Mouse (Mus musculus) ovary, postnatal 10 days (tissue): Measurements from ENCODE around the gene Per1.

ENCODE experiments used
- DNase-seq: peaks from one replicate; pipeline ENCODE4 v3.0.0; 2022; ENCODE audit warnings: low spot score

The Per1 gene

DNA sequence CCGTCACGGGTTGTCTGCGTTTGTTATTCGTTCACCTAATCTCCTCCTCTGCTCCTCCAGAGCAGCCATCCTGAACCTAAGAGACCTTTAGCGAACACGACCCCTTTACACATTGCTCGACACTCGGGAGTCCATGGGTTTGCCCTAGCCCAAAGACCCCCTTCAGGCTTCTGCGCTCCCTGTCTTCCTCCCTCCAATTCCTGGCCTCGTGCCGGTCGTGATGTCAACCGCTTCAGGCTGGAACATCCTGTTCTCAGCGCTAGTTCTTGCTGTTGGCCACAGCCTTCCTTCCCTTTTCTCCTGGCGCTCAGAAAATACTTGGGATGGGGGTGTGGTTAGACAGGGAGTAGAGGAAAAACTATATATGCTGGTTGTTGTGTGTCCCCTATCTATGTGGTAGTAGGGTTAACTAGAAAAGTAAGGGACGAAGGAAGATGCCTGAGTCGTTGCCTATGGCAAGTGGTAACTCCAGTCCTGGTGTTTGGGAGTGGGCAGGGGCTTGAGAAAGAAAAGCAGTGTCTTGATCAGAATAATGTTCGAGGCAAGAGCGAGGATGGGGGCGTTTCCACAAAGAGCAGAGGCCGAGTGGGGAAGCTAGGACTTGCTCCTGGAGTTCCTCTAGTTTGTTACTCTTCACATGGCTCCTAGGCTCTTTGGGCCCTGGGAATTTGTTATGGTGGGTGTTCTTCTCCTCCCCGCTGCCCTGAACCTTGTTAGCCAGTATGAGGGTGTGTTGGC, 4.3 kb downstream of the Per1 start:
- DNase-seq: peak; percentile 56

DNA sequence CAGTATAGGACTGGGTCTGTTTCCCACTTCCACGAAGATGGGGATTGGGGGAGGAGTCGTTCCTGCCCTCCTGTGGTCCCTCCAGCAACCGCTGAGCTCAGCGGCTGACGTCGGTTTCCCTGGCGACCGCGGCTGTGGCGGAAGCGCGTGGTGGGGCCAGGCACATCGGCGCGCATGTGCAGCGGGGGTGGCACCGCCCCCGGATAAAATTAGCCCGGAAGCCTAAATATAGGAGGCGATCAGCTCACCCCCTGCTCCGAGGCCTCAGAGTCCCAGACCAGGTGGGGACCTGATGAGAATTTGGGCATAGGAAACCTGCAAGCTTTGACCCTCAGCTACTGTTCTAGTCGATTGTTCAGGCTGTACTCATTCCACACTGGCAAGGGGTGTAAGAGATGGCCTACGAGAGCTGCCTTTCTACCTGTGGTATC, 4.9 kb downstream of the Per1 start:
- DNase-seq: peak; percentile 68

DNA sequence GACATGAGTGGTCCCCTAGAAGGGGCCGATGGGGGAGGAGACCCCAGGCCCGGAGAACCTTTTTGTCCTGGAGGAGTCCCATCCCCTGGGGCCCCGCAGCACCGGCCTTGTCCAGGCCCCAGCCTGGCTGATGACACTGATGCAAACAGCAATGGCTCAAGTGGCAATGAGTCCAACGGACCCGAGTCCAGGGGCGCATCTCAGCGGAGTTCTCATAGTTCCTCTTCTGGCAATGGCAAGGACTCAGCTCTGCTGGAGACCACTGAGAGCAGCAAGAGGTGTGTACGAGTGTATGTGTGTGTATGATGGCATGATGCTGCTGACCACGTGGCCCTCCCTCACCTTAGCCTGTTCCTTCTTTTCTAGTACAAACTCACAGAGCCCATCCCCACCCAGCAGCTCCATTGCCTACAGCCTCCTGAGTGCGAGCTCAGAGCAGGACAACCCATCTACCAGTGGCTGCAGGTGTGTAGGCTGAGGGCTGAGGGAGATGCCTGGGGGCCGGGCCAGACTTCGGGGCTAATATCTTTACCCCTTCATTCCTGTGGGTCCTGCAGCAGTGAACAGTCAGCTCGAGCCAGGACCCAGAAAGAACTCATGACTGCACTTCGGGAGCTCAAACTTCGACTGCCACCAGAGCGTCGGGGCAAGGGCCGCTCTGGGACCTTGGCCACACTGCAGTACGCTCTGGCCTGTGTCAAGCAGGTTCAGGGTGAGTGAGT, 5.8 kb downstream of the Per1 start:
- DNase-seq: no peak

DNA sequence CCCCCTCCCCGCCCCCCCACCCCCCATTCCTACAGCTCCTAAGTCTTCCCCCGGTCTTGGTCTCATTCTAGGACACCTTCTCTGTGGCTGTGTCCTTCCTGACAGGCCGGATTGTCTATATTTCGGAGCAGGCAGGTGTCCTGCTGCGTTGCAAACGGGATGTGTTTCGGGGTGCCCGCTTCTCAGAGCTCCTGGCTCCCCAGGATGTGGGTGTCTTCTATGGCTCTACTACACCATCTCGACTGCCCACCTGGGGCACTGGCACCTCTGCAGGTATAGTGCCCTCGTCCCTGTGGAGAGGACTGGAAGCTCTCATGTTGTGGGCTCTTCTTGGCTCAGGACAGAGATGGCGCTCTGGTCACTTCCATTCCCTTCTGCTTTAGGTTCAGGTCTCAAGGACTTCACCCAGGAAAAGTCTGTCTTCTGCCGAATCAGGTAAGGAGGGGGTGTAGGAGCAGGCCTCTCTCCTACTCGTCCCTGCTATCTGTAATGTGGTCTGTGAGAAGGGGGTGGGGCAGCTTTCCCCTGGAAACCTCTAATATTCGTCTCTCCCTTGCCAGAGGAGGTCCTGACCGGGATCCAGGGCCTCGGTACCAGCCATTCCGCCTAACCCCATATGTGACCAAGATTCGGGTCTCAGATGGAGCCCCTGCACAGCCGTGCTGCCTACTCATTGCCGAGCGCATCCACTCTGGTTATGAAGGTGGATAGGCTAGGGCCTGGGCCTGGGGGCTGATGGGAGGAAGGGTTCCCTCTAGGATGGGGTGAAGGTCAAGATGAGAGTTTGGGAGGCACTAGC, 6.8 kb downstream of the Per1 start:
- DNase-seq: no peak

DNA sequence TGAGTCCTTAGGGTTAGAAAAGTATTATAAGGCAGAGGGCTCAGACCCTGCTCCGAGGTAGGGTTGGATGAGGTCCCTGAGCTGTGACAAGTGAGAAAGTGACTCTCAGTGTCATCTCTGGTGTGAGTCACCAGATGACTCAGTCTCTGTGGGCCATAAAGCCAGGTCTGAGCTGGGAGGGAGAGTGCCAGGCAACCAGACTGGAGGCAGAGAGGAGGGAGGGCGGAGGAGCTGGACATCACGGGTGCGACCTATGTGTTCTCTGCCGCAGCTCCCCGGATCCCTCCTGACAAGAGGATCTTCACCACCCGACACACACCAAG, 7.3 kb downstream of the Per1 start:
- no peak for DNase-seq

DNA sequence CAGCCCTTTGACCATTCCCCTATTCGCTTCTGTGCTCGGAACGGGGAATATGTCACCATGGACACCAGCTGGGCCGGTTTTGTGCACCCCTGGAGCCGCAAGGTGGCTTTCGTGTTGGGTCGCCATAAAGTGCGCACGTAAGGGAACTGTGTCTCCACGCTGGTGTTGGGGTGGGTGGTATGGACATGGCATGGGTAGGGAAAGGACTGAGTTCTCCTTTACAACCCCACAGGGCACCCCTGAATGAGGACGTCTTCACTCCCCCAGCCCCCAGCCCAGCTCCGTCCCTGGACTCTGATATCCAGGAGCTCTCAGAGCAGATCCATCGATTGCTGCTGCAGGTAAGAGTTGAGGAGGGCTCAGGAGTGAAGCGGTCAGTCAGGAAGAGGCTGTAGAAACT, 8.1 kb downstream of the Per1 start:
- DNase-seq: no peak

DNA sequence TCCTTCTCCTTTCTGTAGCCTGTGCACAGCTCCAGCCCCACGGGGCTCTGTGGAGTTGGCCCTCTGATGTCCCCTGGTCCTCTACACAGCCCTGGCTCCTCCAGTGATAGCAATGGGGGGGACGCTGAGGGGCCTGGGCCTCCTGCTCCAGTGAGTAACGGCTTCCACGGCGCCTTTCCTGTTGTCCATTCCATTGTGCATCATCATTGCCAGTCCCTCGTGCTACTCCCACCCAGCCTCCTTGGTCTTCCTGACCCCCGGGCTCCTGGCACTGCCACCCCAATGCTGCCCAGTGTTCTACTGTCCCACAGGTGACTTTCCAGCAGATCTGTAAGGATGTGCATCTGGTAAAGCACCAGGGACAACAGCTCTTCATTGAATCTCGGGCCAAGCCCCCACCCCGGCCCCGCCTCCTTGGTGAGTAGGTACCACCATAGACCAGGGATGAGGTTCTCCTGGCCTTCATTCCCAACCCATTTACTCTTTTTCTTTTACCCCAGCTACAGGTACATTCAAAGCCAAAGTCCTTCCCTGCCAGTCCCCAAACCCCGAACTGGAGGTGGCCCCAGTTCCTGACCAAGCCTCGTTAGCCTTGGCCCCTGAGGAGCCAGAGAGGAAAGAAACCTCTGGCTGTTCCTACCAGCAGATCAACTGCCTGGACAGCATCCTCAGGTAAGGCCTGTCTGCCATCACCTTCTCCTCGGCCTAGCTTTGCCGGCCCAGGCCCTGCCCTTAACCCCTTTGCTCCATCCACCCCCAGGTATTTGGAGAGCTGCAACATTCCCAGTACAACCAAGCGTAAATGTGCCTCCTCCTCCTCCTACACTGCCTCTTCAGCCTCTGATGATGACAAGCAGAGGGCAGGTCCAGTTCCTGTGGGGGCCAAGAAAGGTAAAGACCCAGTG, 8.8 kb downstream of the Per1 start:
- no peak for DNase-seq

DNA sequence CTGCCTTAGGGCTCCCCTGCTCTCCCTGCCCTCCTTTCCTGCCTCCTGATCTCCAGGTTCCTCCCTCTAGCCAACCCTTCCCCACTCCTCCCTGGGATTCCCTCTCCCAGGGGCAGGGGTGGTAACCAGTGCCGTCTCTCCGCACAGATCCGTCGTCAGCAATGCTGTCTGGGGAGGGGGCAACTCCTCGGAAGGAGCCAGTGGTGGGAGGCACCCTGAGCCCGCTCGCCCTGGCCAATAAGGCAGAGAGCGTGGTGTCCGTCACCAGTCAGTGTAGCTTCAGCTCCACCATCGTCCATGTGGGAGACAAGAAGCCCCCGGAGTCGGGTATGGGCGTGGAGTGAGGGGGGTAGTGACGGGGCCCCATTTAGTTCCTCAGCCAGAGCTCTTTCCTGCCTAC, 9.5 kb downstream of the Per1 start:
- no peak for DNase-seq

DNA sequence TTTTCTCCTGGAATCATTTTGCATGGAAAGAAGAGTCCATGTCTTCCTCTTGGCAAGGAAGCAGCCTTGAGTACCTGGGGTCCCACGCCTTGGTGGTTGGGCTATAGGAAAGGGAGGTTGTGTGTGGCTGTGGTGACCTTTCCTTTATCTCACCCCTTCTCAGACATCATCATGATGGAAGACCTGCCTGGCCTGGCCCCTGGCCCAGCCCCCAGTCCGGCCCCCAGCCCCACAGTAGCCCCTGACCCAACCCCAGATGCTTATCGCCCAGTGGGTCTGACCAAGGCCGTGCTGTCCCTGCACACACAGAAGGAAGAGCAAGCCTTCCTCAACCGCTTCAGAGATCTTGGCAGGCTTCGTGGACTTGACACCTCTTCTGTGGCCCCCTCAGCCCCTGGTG, 10.2 kb downstream of the Per1 start:
- no peak for DNase-seq

DNA sequence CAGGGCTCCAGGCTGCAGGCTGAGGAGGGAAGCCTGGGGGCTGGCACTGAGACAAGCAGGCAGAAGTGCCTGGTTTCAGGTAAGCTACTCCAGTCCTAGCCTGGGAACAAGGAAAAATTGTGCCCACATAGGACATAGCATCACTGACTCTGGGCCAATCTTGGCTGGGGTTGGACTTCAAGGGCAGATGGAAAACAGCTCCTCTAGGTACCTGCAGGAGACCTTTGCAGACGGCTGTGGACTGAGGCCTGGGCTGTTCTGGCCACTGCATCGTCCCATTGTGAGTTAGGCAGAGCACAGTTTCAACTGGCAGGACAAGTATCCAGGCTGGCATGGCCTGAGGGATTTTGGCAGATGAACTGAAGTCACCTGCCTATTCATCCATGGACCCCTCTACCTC, 10.8 kb downstream of the Per1 start:
- no peak for DNase-seq

DNA sequence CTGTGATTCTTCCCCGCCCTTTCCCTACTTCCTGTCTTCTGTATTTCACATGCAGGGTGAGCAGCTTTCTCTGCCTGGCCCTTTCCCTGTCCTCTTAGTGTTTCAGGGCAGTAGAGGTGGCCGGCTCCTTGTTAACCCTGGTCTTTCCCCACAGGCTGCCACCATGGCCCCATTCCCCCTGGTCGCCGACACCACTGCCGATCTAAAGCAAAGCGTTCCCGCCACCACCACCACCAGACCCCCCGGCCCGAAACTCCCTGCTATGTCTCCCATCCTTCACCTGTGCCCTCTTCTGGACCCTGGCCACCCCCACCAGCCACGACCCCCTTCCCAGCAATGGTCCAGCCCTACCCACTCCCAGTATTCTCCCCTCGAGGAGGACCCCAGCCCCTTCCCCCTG, 11.3 kb downstream of the Per1 start:
- no peak for DNase-seq

DNA sequence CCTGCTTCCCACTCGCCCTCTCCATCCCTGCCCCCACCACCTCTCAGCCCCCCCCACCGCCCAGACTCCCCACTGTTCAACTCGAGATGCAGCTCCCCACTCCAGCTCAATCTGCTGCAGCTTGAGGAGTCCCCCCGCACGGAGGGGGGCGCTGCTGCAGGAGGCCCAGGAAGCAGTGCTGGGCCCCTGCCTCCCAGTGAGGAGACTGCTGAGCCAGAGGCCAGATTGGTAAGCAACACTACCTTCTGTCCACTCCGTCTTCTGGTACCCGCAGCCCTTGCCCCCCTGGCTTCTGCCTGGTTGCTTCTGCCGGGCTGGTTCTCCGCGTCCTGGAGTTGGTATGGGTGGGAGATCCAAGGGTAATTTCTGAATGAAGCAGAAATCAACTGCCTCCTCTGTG, 11.8 kb downstream of the Per1 start:
- no peak for DNase-seq

DNA sequence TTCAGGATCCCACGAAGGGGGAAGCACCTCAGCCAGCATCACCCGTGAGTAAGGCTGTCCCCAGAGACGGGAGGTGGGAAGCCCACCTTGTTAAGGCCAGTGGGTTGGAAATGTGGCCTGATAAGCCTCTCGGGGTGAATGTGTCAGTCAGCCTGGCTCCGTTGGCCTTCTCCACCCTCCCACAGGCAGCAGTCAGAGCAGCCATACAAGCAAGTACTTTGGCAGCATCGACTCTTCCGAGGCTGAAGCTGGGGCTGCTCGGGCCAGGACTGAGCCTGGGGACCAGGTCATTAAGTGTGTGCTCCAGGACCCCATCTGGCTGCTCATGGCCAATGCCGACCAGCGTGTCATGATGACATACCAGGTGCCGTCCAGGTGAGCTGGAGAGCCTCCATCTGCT, 12.7 kb downstream of the Per1 start:
- DNase-seq: no peak

DNA sequence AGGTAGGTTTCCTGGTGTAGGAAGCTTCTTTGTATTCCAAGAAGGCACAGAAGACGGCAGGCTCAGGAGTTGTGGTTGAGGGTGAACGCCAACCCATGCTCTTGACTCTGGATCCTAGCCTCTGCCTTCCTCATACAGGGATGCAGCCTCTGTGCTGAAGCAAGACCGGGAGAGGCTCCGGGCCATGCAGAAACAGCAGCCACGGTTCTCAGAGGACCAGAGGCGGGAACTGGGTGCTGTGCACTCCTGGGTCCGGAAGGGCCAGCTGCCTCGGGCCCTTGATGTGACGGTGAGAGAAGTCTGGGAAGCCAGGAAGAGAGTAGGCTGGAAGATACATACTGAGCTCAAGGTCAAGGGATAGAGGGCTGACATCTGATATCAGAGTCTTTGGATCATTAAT, 13.2 kb downstream of the Per1 start:
- no peak for DNase-seq

DNA sequence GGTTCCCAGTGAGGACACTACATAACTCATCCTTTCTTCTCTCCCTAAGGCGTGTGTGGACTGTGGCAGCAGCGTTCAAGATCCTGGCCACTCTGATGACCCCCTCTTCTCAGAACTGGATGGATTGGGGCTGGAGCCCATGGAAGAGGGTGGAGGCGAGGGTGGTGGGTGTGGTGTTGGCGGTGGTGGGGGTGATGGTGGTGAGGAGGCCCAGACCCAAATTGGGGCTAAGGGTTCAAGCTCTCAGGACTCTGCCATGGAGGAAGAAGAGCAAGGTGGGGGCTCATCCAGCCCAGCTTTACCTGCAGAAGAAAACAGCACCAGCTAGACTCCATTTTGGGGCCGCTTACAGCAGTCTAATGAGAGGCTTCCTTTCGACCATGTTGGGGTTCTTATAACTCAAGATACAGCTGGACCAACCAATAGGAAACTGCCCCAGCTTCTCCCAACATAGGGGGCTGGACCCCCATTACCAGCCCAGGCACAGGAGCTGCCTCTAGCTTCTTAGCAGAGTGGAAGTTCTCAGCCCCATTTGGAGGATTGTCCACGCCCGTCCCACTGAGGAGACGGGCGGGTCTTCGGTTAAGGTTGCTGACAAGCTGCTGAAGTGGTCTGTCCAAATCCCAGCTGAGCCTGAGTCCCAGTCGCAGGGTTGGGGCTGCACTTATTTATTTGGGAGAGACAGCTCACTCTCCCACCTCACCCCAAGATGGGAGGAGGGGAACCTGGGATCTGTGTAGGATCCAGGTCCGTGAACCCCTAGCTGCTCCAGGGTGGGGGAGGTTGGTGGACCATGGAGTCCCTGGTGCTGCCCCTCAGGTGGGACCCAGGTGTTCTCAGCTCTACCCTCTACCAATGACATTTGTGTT, 14.2 kb downstream of the Per1 start:
- no peak for DNase-seq

DNA sequence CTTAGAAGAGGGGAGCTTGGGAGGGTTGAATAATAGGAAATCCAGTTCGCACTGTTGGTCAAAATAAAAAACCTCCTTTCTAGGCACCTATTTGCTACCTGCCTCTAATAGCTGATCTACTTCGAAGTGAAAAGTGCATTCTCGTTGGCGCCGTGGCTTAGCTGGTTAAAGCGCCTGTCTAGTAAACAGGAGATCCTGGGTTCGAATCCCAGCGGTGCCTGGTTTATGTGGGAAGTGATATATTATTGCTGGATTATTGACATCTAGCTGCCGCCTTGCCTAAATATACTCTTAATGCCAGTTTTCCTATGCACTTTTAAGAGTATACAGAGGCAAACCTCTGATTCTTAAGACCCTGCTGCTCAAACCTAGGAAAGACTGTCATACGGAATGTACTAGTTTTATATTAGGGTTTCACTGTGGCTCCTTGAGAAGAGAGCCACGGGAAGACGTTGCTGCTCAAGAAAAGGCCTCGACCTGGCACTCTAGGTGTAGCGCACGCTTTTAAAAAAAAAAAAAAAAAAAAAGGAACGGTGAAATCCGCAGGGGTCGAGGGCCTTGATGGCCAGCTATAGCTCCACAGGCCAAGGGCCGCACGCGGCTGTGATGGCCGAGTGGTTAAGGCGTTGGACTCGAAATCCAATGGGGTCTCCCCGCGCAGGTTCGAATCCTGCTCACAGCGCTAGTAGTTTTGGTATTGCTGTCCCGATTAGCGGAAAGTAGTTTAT, 15.5 kb downstream of the Per1 start:
- DNase-seq: peak; percentile 99

DNA sequence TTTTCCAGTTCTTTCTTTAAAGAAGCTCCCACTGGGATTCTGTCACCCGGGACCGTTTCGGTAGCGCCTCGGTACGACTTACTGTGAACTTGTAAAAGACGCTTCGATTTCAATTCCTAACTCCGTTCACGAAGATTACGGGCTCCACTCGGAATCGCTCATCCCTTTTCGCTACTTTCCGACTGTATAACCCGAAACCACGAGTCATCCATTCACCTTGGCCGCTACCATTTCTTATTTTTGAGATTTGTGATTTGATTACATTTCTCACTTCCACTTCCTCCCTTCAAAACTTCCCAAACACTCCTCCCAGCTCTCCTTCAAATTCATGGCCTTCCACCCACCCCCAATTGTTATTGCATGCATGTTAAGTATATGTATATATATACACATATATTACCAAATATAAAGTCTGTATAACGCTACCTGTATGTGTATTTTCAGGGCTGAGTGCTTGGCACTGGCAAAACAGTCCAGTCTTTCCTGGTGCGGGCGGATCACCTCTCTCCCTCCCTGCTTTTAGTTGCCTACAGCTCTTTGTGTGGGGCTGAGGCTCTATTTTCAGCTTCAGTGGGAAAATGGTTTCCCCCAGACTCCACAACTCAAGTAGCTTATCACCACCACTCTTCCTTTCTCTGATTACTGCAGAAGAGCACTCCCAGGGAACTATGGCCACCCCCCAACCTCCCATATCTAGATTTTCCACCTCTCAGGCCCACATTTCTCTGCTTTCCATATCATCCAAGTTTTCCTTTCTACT, 16.2 kb downstream of the Per1 start:
- no peak for DNase-seq

DNA sequence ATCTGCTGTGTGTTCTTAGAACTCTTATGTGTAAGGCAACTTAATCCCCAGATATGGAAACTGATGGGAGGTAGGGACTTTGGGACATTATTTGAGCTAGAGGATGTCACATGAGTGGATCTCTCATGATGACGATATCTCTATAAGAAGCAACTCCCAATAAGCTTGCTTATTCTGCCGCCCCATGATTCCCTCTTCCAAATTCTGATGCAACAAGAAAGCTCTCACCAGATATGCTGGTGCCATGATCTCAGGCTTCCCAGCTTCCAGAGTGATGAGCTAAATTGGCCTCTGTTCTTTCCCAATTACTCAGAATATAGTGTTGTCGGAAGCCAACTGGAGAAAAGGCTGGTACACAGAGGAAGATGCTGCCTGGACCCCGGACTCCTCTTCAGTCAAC, 16.8 kb downstream of the Per1 start:
- DNase-seq: no peak

DNA sequence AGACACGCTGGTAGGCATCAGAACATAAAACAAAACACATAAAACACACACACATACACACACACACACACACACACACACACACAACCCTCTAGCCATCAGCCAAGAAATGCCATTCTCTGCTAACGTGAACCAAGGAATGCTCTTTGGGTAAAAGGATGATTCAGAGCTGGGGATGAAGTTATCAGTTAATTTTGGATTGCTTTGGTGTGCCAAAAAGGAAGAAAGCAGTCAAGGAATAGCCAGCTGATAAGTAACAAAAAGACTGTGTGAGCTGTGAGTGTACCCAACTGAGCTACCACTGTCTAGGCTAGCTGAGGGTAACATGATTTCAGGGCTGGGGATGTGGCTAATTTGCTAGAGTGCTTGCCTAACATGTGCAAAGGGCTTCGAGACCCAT, 19.0 kb downstream of the Per1 start:
- no peak for DNase-seq

DNA sequence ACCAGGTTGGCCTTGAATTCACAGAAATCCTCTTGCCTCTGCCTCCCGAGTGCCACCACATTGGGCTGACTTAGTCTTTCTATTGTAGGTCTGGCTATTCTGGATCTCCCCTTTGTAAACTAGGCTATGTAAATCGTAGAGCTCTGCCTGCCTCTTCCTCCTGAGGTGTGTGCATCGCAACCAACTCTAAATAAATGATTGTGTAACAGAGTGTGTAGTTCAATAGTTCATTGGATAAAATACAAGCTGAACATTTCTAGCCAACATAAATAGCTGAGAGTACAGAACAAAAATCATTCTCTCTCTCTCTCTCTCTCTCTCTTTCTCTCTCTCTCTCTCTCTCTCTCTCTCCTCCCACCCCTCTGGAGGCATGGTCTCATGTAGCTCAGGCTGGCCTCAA, 19.6 kb downstream of the Per1 start:
- no peak for DNase-seq
